Mouse (Mus musculus): ENCODE results near the gene Psmd11. TPM values are rescaled to one million over a fixed set of nuclear protein-coding genes. Genes with fewer than 3 reads are reported as not detected.
"Not testable (repeated sequence)": the region's sequence is repeated elsewhere in the genome, so short reads cannot be mapped to it uniquely, and the experiment has no call there.

The Psmd11 gene
- polyA plus RNA-seq, 1 experiment from 2014 or later = 156 TPM

- TF ChIP-seq CTCF (IDR thresholded peaks at IDR 0.05; ENCODE audit: low read depth) = 0 out of 2 replicates have a peak, but pooled peaks have one; percentile 11
- ATAC-seq = no peak
- WGBS = 85% methylated on average over 2 of the region's 2 CpGs
These were observed 21.4 kb downstream of the Psmd11 start for GRCm38 (mm10) chr11:80449859-80450258.

DNA sequence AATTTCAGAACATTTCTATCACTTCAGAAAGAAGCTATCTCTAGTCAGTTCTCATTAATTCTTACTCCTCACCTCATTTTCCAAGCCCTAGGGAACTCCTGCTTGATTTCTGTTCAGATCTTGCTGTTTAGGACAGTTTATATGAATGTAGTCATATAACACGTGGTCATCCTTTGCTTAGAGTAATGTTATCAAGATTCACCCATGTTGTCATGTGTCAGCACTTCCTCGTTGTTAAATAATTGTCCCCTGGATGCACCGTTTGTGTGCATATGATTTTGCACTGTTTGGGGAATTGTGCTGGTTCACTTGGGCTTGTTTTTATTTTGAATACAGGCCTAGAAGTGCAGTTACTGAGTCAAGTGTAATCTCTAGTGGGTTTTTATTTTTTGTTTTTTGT lies 23.8 kb downstream of the Psmd11 start:
- Histone ChIP-seq H3K4me2 (replicated peaks; ENCODE audit: low read depth) (no peak overlapping the region), H3K9ac (ENCODE audit: low read depth, low read length) (no peak overlapping the region), H3K27ac (ENCODE audit: low read depth, low read length) (no peak overlapping the region), H3K36me3 (ENCODE audit: control insufficient read depth, insufficient read depth) (peaks cover 42% of the 10 kb centered on the region), H3K4me1 (replicated peaks; ENCODE audit: control insufficient read depth, insufficient read depth, low read length) (no peaks in the 10 kb centered on the region), H3K9me3 (ENCODE audit: control insufficient read depth) (no peaks in the 10 kb centered on the region), H3K27me3 (replicated peaks; ENCODE audit: control insufficient read depth, insufficient read depth, low read length) (no peaks in the 10 kb centered on the region), H3K4me3 (ENCODE audit: low read depth, low read length) (no peak overlapping the region)
- TF ChIP-seq CTCF (IDR thresholded peaks at IDR 0.05; ENCODE audit: low read depth) = no peak
- WGBS = 75% methylated on average over 3 of the region's 3 CpGs
- no peak for ATAC-seq

More at GRCm38 (mm10) chr11:80449859-80450258, 21.4 kb downstream of the Psmd11 start:
- no peak overlapping the region for H3K4me2 ChIP-seq (replicated peaks; ENCODE audit: low read depth)
- H3K9ac ChIP-seq (ENCODE audit: low read depth, low read length) = no peak overlapping the region
- no peak overlapping the region for H3K4me3 ChIP-seq (ENCODE audit: low read depth, low read length)
- peaks cover 37% of the 10 kb centered on the region for H3K36me3 ChIP-seq (ENCODE audit: control insufficient read depth, insufficient read depth)
- no peaks in the 10 kb centered on the region for H3K9me3 ChIP-seq (ENCODE audit: control insufficient read depth)
- no peaks in the 10 kb centered on the region for H3K4me1 ChIP-seq (replicated peaks; ENCODE audit: control insufficient read depth, insufficient read depth, low read length)
- H3K27me3 ChIP-seq (replicated peaks; ENCODE audit: control insufficient read depth, insufficient read depth, low read length) = no peaks in the 10 kb centered on the region
- no peak overlapping the region for H3K27ac ChIP-seq (ENCODE audit: low read depth, low read length)

GRCm38 (mm10) chr11:80453198-80453597 lies 24.8 kb downstream of the Psmd11 start:
- 89% methylated on average over 1 of the region's 1 CpGs for WGBS
- no peak for ATAC-seq

DNA sequence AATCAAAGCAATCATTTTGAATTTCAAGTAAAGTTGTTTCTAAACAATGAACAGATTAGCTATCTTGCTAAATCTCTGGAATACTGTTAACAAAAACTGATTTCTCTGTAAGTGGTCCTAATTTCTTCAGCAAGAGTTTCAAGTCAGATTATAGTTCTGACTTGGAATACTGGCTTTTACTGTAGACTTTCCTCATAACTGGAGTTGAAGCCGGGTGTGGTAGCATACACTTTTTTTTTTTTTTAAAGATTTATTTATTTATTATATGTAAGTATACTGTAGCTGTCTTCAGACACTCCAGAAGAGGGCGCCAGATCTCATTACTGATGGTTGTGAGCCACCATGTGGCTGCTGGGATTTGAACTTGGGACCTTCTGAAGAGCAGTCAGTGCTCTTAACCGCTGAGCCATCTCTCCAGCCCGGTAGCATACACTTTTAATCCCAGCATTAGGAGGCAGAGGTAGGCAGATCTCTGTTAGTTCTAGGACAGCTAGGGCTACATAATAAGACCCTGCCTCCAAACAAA lies 35.3 kb downstream of the Psmd11 start:
- H3K4me2 ChIP-seq (replicated peaks; ENCODE audit: low read depth); H3K27ac ChIP-seq (ENCODE audit: low read depth, low read length); H3K9ac ChIP-seq (ENCODE audit: low read depth, low read length); ATAC-seq; H3K9me3 ChIP-seq (ENCODE audit: control insufficient read depth); H3K27me3 ChIP-seq (replicated peaks; ENCODE audit: control insufficient read depth, insufficient read depth, low read length); H3K4me3 ChIP-seq (ENCODE audit: low read depth, low read length); H3K4me1 ChIP-seq (replicated peaks; ENCODE audit: control insufficient read depth, insufficient read depth, low read length): not testable (repeated sequence)
- H3K36me3 ChIP-seq (ENCODE audit: control insufficient read depth, insufficient read depth) = peaks cover 76% of the 10 kb centered on the region
- 69% methylated on average over 4 of the region's 4 CpGs for WGBS

More at GRCm38 (mm10) chr11:80453198-80453597, 24.8 kb downstream of the Psmd11 start:
- Histone ChIP-seq H3K36me3 (ENCODE audit: control insufficient read depth, insufficient read depth) (peaks cover 41% of the 10 kb centered on the region), H3K9me3 (ENCODE audit: control insufficient read depth) (no peaks in the 10 kb centered on the region), H3K27me3 (replicated peaks; ENCODE audit: control insufficient read depth, insufficient read depth, low read length) (no peaks in the 10 kb centered on the region), H3K4me2 (replicated peaks; ENCODE audit: low read depth) (no peak overlapping the region), H3K4me1 (replicated peaks; ENCODE audit: control insufficient read depth, insufficient read depth, low read length) (no peaks in the 10 kb centered on the region), H3K4me3 (ENCODE audit: low read depth, low read length) (no peak overlapping the region), H3K9ac (ENCODE audit: low read depth, low read length) (no peak overlapping the region), H3K27ac (ENCODE audit: low read depth, low read length) (no peak overlapping the region)
- no peak for TF ChIP-seq CTCF (IDR thresholded peaks at IDR 0.05; ENCODE audit: low read depth)

DNA sequence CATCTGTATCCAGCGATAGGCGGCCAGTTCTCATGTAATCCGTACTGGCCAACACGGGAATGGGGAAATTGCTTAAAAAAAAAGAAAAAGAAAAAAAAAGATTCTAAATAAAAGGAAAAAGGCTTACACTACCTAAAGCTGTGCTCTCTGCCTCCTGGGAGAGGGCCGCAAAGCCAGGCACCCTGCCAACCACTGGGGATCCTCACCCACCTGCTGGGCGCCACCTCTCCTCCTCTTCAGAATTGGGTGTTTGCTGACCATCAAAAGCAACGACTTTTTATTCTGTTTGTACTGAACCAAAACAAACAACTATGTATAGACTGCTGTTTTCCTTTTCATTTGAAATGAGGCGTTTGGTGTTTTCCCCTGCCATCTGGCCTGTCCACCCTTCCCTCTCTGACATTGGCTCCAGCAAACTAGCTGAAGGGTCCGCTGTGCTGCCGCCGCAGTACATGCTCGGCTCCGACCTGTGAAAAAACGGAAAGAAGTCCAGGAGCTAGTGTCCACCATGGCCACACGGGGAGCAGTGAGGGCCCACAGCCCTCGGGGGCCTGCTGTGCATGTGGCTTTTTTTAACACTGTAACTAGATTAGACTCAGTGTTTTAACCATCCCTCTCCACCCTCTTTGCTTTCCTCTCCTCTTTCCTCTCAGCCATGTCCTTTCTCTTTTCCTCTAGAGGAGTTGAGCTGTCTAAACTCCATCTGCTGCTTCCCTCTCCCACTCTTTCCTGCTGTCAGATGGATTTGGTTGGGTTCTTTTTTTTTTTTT lies 43.6 kb downstream of the Psmd11 start:
- Histone ChIP-seq H3K4me2 (replicated peaks; ENCODE audit: low read depth) (no peak overlapping the region), H3K27ac (ENCODE audit: low read depth, low read length) (no peak overlapping the region), H3K9ac (ENCODE audit: low read depth, low read length) (no peak overlapping the region), H3K36me3 (ENCODE audit: control insufficient read depth, insufficient read depth) (peaks cover 48% of the 10 kb centered on the region), H3K9me3 (ENCODE audit: control insufficient read depth) (no peaks in the 10 kb centered on the region), H3K27me3 (replicated peaks; ENCODE audit: control insufficient read depth, insufficient read depth, low read length) (no peaks in the 10 kb centered on the region), H3K4me1 (replicated peaks; ENCODE audit: control insufficient read depth, insufficient read depth, low read length) (no peaks in the 10 kb centered on the region), H3K4me3 (ENCODE audit: low read depth, low read length) (no peak overlapping the region)
- ATAC-seq = no peak
- 79% methylated on average over 16 of the region's 16 CpGs for WGBS
- no peak for TF ChIP-seq CTCF (IDR thresholded peaks at IDR 0.05; ENCODE audit: low read depth)

DNA sequence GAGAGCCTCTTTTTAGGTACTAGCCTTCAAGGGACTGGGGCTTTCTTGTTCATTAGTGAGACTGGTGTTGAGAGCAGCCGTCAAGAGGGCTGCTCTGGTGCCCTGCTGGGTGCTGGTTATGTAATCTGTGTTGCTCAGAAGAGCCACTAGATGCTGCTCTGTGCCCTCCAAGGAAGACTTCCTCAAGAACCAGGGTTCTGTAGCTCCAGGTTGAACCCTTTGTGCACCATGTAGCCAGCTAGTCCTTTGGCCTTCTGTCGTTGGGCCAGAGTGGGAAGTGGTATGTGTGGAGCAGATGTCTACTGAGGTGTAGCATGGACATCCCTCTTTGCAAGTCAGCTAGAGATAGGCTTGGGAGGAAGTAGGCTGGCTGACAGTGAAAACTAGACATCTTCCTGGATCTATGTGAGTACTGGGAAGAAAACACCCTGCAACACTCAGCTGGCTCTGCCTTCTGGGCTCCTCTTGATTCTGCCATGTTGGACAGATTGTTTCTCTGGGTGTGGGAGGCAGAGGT lies 45.8 kb downstream of the Psmd11 start:
- peaks cover 4% of the 10 kb centered on the region; the same call in 1 of the 2 replicates for H3K27me3 ChIP-seq (replicated peaks; ENCODE audit: control insufficient read depth, insufficient read depth, low read length)
- peak; percentile 55 for TF ChIP-seq CTCF (IDR thresholded peaks at IDR 0.05; ENCODE audit: low read depth)
- H3K36me3 ChIP-seq (ENCODE audit: control insufficient read depth, insufficient read depth) = peaks cover 29% of the 10 kb centered on the region
- H3K4me3 ChIP-seq (ENCODE audit: low read depth, low read length) = no peak overlapping the region
- no peak overlapping the region for H3K9ac ChIP-seq (ENCODE audit: low read depth, low read length)
- WGBS = 47% methylated on average over 2 of the region's 2 CpGs
- H3K27ac ChIP-seq (ENCODE audit: low read depth, low read length) = no peak overlapping the region
- H3K9me3 ChIP-seq (ENCODE audit: control insufficient read depth) = no peaks in the 10 kb centered on the region
- H3K4me1 ChIP-seq (replicated peaks; ENCODE audit: control insufficient read depth, insufficient read depth, low read length) = no peaks in the 10 kb centered on the region
- no peak for ATAC-seq
- no peak overlapping the region for H3K4me2 ChIP-seq (replicated peaks; ENCODE audit: low read depth)
